Mouse (Mus musculus): ENCODE measurements around the gene Ifitm10.
"Not testable (repeated sequence)": the region's sequence is repeated elsewhere in the genome, so short reads cannot be mapped to it uniquely, and the experiment has no call there.

Ifitm10 gene

GRCm38 (mm10) chr7:142321637-142322306, 51.8 kb downstream of the Ifitm10 start:
- in situ Hi-C loops (cut with MboI) = not testable (repeated sequence)

- in situ Hi-C loops (cut with MboI) = no loop called here
Measured at GRCm38 (mm10) chr7:142320906-142321305, 52.6 kb downstream of the Ifitm10 start.

GRCm38 (mm10) chr7:142319124-142319523, 54.4 kb downstream of the Ifitm10 start:
- in situ Hi-C loops (cut with MboI) = no loop called here

- in situ Hi-C loops (cut with MboI) = no loop called here
Measured at GRCm38 (mm10) chr7:142317216-142317615, 56.3 kb downstream of the Ifitm10 start.

GRCm38 (mm10) chr7:142316558-142316957, 57.0 kb downstream of the Ifitm10 start:
- in situ Hi-C loops (cut with MboI) = no loop called here

GRCm38 (mm10) chr7:142314600-142315285, 58.8 kb downstream of the Ifitm10 start:
- in situ Hi-C loops (cut with MboI) = no loop called here

GRCm38 (mm10) chr7:142303929-142304328, 69.6 kb downstream of the Ifitm10 start:
- in situ Hi-C loops (cut with MboI) = not testable (repeated sequence)

- in situ Hi-C loops (cut with MboI) = no loop called here
Measured at GRCm38 (mm10) chr7:142303249-142303648, 70.3 kb downstream of the Ifitm10 start, which contains the start of gene Krtap5-4. Krtap5-4 (plus strand) TSS chr7:142303549.

GRCm38 (mm10) chr7:142297018-142297417, 76.5 kb downstream of the Ifitm10 start, which contains the start of gene Krtap5-1:
Krtap5-1 (minus strand) TSS chr7:142297118.
- in situ Hi-C loops (cut with MboI) = not testable (repeated sequence)

GRCm38 (mm10) chr7:142296108-142296507, 77.4 kb downstream of the Ifitm10 start:
- in situ Hi-C loops (cut with MboI) = not testable (repeated sequence)

- in situ Hi-C loops (cut with MboI) = no loop called here
Measured at GRCm38 (mm10) chr7:142295418-142295817, 78.1 kb downstream of the Ifitm10 start.

- in situ Hi-C loops (cut with MboI) = not testable (repeated sequence)
Measured at GRCm38 (mm10) chr7:142293851-142294250, 79.7 kb downstream of the Ifitm10 start.

- in situ Hi-C loops (cut with MboI) = not testable (repeated sequence)
Measured at GRCm38 (mm10) chr7:142285910-142286612, 87.5 kb downstream of the Ifitm10 start.

GRCm38 (mm10) chr7:142285130-142285835, 88.3 kb downstream of the Ifitm10 start:
- in situ Hi-C loops (cut with MboI) = no loop called here

GRCm38 (mm10) chr7:142284615-142285080, 88.9 kb downstream of the Ifitm10 start:
- in situ Hi-C loops (cut with MboI) = no loop called here

GRCm38 (mm10) chr7:142284023-142284591, 89.4 kb downstream of the Ifitm10 start:
- in situ Hi-C loops (cut with MboI) = no loop called here

- in situ Hi-C loops (cut with MboI) = not testable (repeated sequence)
Measured at GRCm38 (mm10) chr7:142282847-142283246, 90.7 kb downstream of the Ifitm10 start.

- in situ Hi-C loops (cut with MboI) = not testable (repeated sequence)
Measured at GRCm38 (mm10) chr7:142279291-142279690, 94.3 kb downstream of the Ifitm10 start.

- in situ Hi-C loops (cut with MboI) = not testable (repeated sequence)
Measured at GRCm38 (mm10) chr7:142278183-142278582, 95.4 kb downstream of the Ifitm10 start.
